In genomic region chr11:114795231-114795746, GRCm38 (mm10) we compare ENCODE assay signal across 8 mouse cellular contexts. TPM values are rescaled to one million over a fixed set of nuclear protein-coding genes. Genes with fewer than 3 reads are reported as not detected.
DNase-seq lines count a peak whose midpoint lies in the region; ATAC-seq lines count a peak whose summit lies in the region.

No protein-coding gene starts in this region.

- no peaks in the 10 kb centered on the region for H3K9me3 ChIP-seq in forebrain, embryonic 13.5 days (replicated peaks)
- no peaks in the 10 kb centered on the region for H3K9me3 ChIP-seq in hindbrain, embryonic 10.5 days
- H3K9me3 ChIP-seq in lung, embryonic 16.5 days (ENCODE audit: control insufficient read depth, low read length), result no peaks in the 10 kb centered on the region

- no peak overlapping the region for H3K27ac ChIP-seq in brown adipose tissue, adult 24 weeks (replicated peaks; ENCODE audit: low read depth, low read length)
- peak overlapping the region; percentile 99 for H3K27ac ChIP-seq in forebrain, embryonic 13.5 days
- peak overlapping the region; percentile 95 for H3K27ac ChIP-seq in hindbrain, embryonic 10.5 days
- no peak overlapping the region for H3K27ac ChIP-seq in lung, embryonic 16.5 days (ENCODE audit: low read length)

- no peaks in the 10 kb centered on the region for H3K36me3 ChIP-seq in forebrain, embryonic 13.5 days (ENCODE audit: poor library complexity, severe bottlenecking)
- peaks cover 12% of the 10 kb centered on the region for H3K36me3 ChIP-seq in hindbrain, embryonic 10.5 days
- H3K36me3 ChIP-seq in lung, embryonic 16.5 days (ENCODE audit: control insufficient read depth, insufficient read depth, low read length), result no peaks in the 10 kb centered on the region

- H3K4me2 ChIP-seq in forebrain, embryonic 13.5 days, result peak overlapping the region; percentile 85
- H3K4me2 ChIP-seq in lung, embryonic 16.5 days (ENCODE audit: low read depth, low read length), result peak overlapping the region; percentile 67

- peak overlapping the region; percentile 64 for H3K9ac ChIP-seq in forebrain, embryonic 13.5 days
- H3K9ac ChIP-seq in lung, embryonic 16.5 days (ENCODE audit: low read length), result no peak overlapping the region

- DNase-seq in ES-CJ7 (ENCODE audit: low read depth, low spot score), result peak; percentile 52
- DNase-seq in hindbrain, embryonic 10.5 days (ENCODE audit: low spot score), result peak; percentile 91
- peak; percentile 95 to 96 for DNase-seq in layer of hippocampus, postnatal 10 days (ENCODE audit: low spot score in 2 of 2)
- DNase-seq in retina, postnatal 1 day, result peak; percentile 99

- peak overlapping the region; percentile 34; the same call in 1 of the 2 replicates for H3K4me3 ChIP-seq in brown adipose tissue, adult 24 weeks (ENCODE audit: insufficient read depth, low read depth, low read length)
- H3K4me3 ChIP-seq in forebrain, embryonic 13.5 days, result peak overlapping the region; percentile 53
- peak overlapping the region; percentile 61 for H3K4me3 ChIP-seq in hindbrain, embryonic 10.5 days
- H3K4me3 ChIP-seq in lung, embryonic 16.5 days (ENCODE audit: low read length), result peak overlapping the region; percentile 42

- H3K27me3 ChIP-seq in forebrain, embryonic 13.5 days, result peaks cover 19% of the 10 kb centered on the region
- H3K27me3 ChIP-seq in hindbrain, embryonic 10.5 days (ENCODE audit: insufficient read depth, poor library complexity, severe bottlenecking), result peaks cover 43% of the 10 kb centered on the region
- H3K27me3 ChIP-seq in lung, embryonic 16.5 days (ENCODE audit: control insufficient read depth, insufficient read depth, low read depth, low read length), result peaks cover 37% of the 10 kb centered on the region

- no peaks in the 10 kb centered on the region for H3K4me1 ChIP-seq in brown adipose tissue, adult 24 weeks (ENCODE audit: control insufficient read depth, insufficient read depth, insufficient read length, low read length)
- H3K4me1 ChIP-seq in forebrain, embryonic 13.5 days, result peaks cover 66% of the 10 kb centered on the region
- H3K4me1 ChIP-seq in hindbrain, embryonic 10.5 days (replicated peaks), result peaks cover 72% of the 10 kb centered on the region
- peaks cover 18% of the 10 kb centered on the region for H3K4me1 ChIP-seq in lung, embryonic 16.5 days (replicated peaks; ENCODE audit: control insufficient read depth, insufficient read depth, low read length)

- WGBS in forebrain, embryonic 13.5 days, result 1% methylated on average over 7 of the region's 7 CpGs
- WGBS in hindbrain, embryonic 10.5 days, result under 1% methylated on average over 7 of the region's 7 CpGs
- 2% methylated on average over 7 of the region's 7 CpGs for WGBS in lung, embryonic 16.5 days

- ATAC-seq in forebrain, embryonic 13.5 days, result peak; percentile 90
- peak; percentile 77 for ATAC-seq in lung, embryonic 16.5 days (ENCODE audit: low read depth)
- no peak for ATAC-seq in erythroblast, adult 5-6 weeks (replicated peaks; ENCODE audit: low FRiP score, poor library complexity, severe bottlenecking)

RNA-seq across cellular contexts. Expression of gene Btbd17, which starts 0.5 kb away (rescaled TPM):
- polyA plus RNA-seq in brown adipose tissue, adult 24 weeks (2012; ENCODE audit: insufficient read depth, insufficient read length, missing spikeins), result not detected in 2 replicates
- 25.8 and 27.1 TPM in 2 replicates for polyA plus RNA-seq in forebrain, embryonic 13.5 days (2015; fragmentation: Nextera tagmentation; extraction: Ambion mirVana)
- 50.8 and 60.0 TPM in 2 replicates for polyA plus RNA-seq in hindbrain, embryonic 10.5 days (2016; fragmentation: Nextera tagmentation; extraction: Ambion mirVana)
- total RNA-seq in layer of hippocampus, postnatal 10 days (2021), result 10 to 100 TPM; 30.4 to 32.9 TPM
- 0.23 and 0.34 TPM in 2 replicates for polyA plus RNA-seq in lung, embryonic 16.5 days (2015; fragmentation: Nextera tagmentation; extraction: Ambion mirVana)
- total RNA-seq in erythroblast, adult 5-6 weeks (2015; ENCODE audit: low replicate concordance), result not detected in 2 replicates
- total RNA-seq in erythroblast, adult 5-6 weeks (2017; ENCODE audit: low replicate concordance), result not detected in 2 replicates

RNA-seq across cellular contexts. Expression of gene Gpr142, which starts 3.4 kb away (rescaled TPM):
- not detected in 2 replicates for polyA plus RNA-seq in brown adipose tissue, adult 24 weeks (2012; ENCODE audit: insufficient read depth, insufficient read length, missing spikeins)
- not detected in 2 replicates for polyA plus RNA-seq in forebrain, embryonic 13.5 days (2015; fragmentation: Nextera tagmentation; extraction: Ambion mirVana)
- 0.37 and 0.77 TPM in 2 replicates for polyA plus RNA-seq in hindbrain, embryonic 10.5 days (2016; fragmentation: Nextera tagmentation; extraction: Ambion mirVana)
- total RNA-seq in layer of hippocampus, postnatal 10 days (2021), result not detected
- not detected in 2 replicates for polyA plus RNA-seq in lung, embryonic 16.5 days (2015; fragmentation: Nextera tagmentation; extraction: Ambion mirVana)
- total RNA-seq in erythroblast, adult 5-6 weeks (2015; ENCODE audit: low replicate concordance), result not detected in 2 replicates
- total RNA-seq in erythroblast, adult 5-6 weeks (2017; ENCODE audit: low replicate concordance), result not detected in 2 replicates

RNA-seq across cellular contexts. Expression of gene Kif19a, which starts 30.1 kb away (rescaled TPM):
- polyA plus RNA-seq in brown adipose tissue, adult 24 weeks (2012; ENCODE audit: insufficient read depth, insufficient read length, missing spikeins), result 0.99 TPM in 1 of 2 replicates, not detected in the other
- polyA plus RNA-seq in forebrain, embryonic 13.5 days (2015; fragmentation: Nextera tagmentation; extraction: Ambion mirVana), result 0.36 and 1.3 TPM in 2 replicates
- polyA plus RNA-seq in hindbrain, embryonic 10.5 days (2016; fragmentation: Nextera tagmentation; extraction: Ambion mirVana), result 1.1 and 3.8 TPM in 2 replicates
- total RNA-seq in layer of hippocampus, postnatal 10 days (2021), result 1 to 10 TPM; 6.7 to 8.7 TPM
- polyA plus RNA-seq in lung, embryonic 16.5 days (2015; fragmentation: Nextera tagmentation; extraction: Ambion mirVana), result 0.46 and 0.72 TPM in 2 replicates
- 0.58 TPM in 1 of 2 replicates, not detected in the other for total RNA-seq in erythroblast, adult 5-6 weeks (2015; ENCODE audit: low replicate concordance)
- 0.70 TPM in 1 of 2 replicates, not detected in the other for total RNA-seq in erythroblast, adult 5-6 weeks (2017; ENCODE audit: low replicate concordance)

RNA-seq across cellular contexts. Expression of gene Gprc5c, which starts 55.7 kb away (rescaled TPM):
- 5.4 and 8.4 TPM in 2 replicates for polyA plus RNA-seq in brown adipose tissue, adult 24 weeks (2012; ENCODE audit: insufficient read depth, insufficient read length, missing spikeins)
- 4.6 and 5.0 TPM in 2 replicates for polyA plus RNA-seq in forebrain, embryonic 13.5 days (2015; fragmentation: Nextera tagmentation; extraction: Ambion mirVana)
- 31.5 and 42.9 TPM in 2 replicates for polyA plus RNA-seq in hindbrain, embryonic 10.5 days (2016; fragmentation: Nextera tagmentation; extraction: Ambion mirVana)
- 1 to 10 TPM; 3.9 to 5.1 TPM for total RNA-seq in layer of hippocampus, postnatal 10 days (2021)
- polyA plus RNA-seq in lung, embryonic 16.5 days (2015; fragmentation: Nextera tagmentation; extraction: Ambion mirVana), result 30.7 and 33.2 TPM in 2 replicates
- 0.77 TPM in 1 of 2 replicates, not detected in the other for total RNA-seq in erythroblast, adult 5-6 weeks (2015; ENCODE audit: low replicate concordance)
- 0.09 TPM in 1 of 2 replicates, not detected in the other for total RNA-seq in erythroblast, adult 5-6 weeks (2017; ENCODE audit: low replicate concordance)

Comparison
In these comparisons a context has a peak if more than half of its experiments do, and no peak if none do; other contexts are left out.
1. H3K27ac ChIP-seq: peak in forebrain, embryonic 13.5 days (single experiment) and hindbrain, embryonic 10.5 days (single experiment); none in brown adipose tissue, adult 24 weeks (single experiment) and lung, embryonic 16.5 days (single experiment).
2. RNA of gene Btbd17, which starts 0.5 kb away (polyA plus RNA-seq): 50.8 to 60.0 TPM in hindbrain, embryonic 10.5 days and 25.8 to 27.1 TPM in forebrain, embryonic 13.5 days; 0.23 to 0.34 TPM in lung, embryonic 16.5 days and not detected in brown adipose tissue, adult 24 weeks; every median in the first group is over 10 times any median in the second.
3. Peak in every context shown above with its lines, with median percentiles within 50 percentile points of each other: DNase-seq and H3K4me3 ChIP-seq.